Mouse (Mus musculus): Measurements from ENCODE around the gene Adora1. TPM values are rescaled to one million over a fixed set of nuclear protein-coding genes. Genes with fewer than 3 reads are reported as not detected.

Gene Adora1
- polyA plus RNA-seq, 1 experiment from 2014 or later = 2.4 TPM

GRCm38 (mm10) chr1:134168985-134169697, 66.1 kb downstream of the Adora1 start:
- POLR2A ChIA-PET = no interaction called here
- DNase-seq (ENCODE audit: low read depth, low spot score) (no peak), ATAC-seq (no peak)
- no peak for TF ChIP-seq CTCF (IDR thresholded peaks at IDR 0.05)
- CTCF ChIA-PET = interaction anchor here (1.9 kb wide), 1 partner anchor 11 kb away, joined by 5 read pairs; no protein-coding TSS in a partner anchor
- in situ Hi-C loops (cut with MboI; ENCODE audit: low pct_unique_long_range_greater_than_20kb) = no loop called here
- peaks cover 8% of the 10 kb centered on the region for H3K27me3 ChIP-seq

GRCm38 (mm10) chr1:134168567-134168966, 66.7 kb downstream of the Adora1 start:
- H3K27me3 ChIP-seq = peaks cover 8% of the 10 kb centered on the region
- ATAC-seq (no peak), DNase-seq (ENCODE audit: low read depth, low spot score) (no peak)
- POLR2A ChIA-PET = no interaction called here
- no peak for TF ChIP-seq CTCF (IDR thresholded peaks at IDR 0.05)
- in situ Hi-C loops (cut with MboI; ENCODE audit: low pct_unique_long_range_greater_than_20kb) = no loop called here
- CTCF ChIA-PET = interaction anchor here (1.9 kb wide), 1 partner anchor 12 kb away, joined by 5 read pairs; no protein-coding TSS in a partner anchor

- POLR2A ChIA-PET = no interaction called here
- CTCF ChIA-PET = interaction anchor here (1.9 kb wide), 1 partner anchor 12 kb away, joined by 5 read pairs; no protein-coding TSS in a partner anchor
- DNase-seq (ENCODE audit: low read depth, low spot score) (no peak), ATAC-seq (no peak)
- TF ChIP-seq CTCF (IDR thresholded peaks at IDR 0.05) = no peak
- in situ Hi-C loops (cut with MboI; ENCODE audit: low pct_unique_long_range_greater_than_20kb) = no loop called here
- peaks cover 8% of the 10 kb centered on the region for H3K27me3 ChIP-seq
These were observed 67.6 kb downstream of the Adora1 start for GRCm38 (mm10) chr1:134167416-134168305.

GRCm38 (mm10) chr1:134166547-134166946, 68.7 kb downstream of the Adora1 start:
- TF ChIP-seq CTCF (IDR thresholded peaks at IDR 0.05) = no peak
- no peak for ATAC-seq
- in situ Hi-C loops (cut with MboI; ENCODE audit: low pct_unique_long_range_greater_than_20kb) = no loop called here
- ChIA-PET POLR2A (no interaction called here), CTCF (no interaction called here)
- H3K27me3 ChIP-seq = no peaks in the 10 kb centered on the region
- DNase-seq (ENCODE audit: low read depth, low spot score) = no peak

- no peaks in the 10 kb centered on the region for H3K27me3 ChIP-seq
- POLR2A ChIA-PET = no interaction called here
- CTCF ChIA-PET = interaction anchor here (1.0 kb wide), 1 partner anchor 28 kb away, joined by 3 read pairs; no protein-coding TSS in a partner anchor
- TF ChIP-seq CTCF (IDR thresholded peaks at IDR 0.05) = no peak
- DNase-seq (ENCODE audit: low read depth, low spot score) (no peak), ATAC-seq (no peak)
- in situ Hi-C loops (cut with MboI; ENCODE audit: low pct_unique_long_range_greater_than_20kb) = no loop called here
These were observed 70.8 kb downstream of the Adora1 start for GRCm38 (mm10) chr1:134164454-134164853.

- POLR2A ChIA-PET = no interaction called here
- in situ Hi-C loops (cut with MboI; ENCODE audit: low pct_unique_long_range_greater_than_20kb) = no loop called here
- ATAC-seq (no peak), DNase-seq (ENCODE audit: low read depth, low spot score) (no peak)
- TF ChIP-seq CTCF (IDR thresholded peaks at IDR 0.05) = no peak
- H3K27me3 ChIP-seq = no peaks in the 10 kb centered on the region
- CTCF ChIA-PET = no interaction called here
These were observed 71.8 kb downstream of the Adora1 start for GRCm38 (mm10) chr1:134163476-134163875.

GRCm38 (mm10) chr1:134162510-134163225, 72.6 kb downstream of the Adora1 start:
- ATAC-seq (no peak), DNase-seq (ENCODE audit: low read depth, low spot score) (peak; percentile 25)
- CTCF ChIA-PET = interaction anchor here (0.6 kb wide), 1 partner anchor 75 kb away, joined by 3 read pairs; no protein-coding TSS in a partner anchor
- no peaks in the 10 kb centered on the region for H3K27me3 ChIP-seq
- in situ Hi-C loops (cut with MboI; ENCODE audit: low pct_unique_long_range_greater_than_20kb) = no loop called here
- peak; percentile 43 for TF ChIP-seq CTCF (IDR thresholded peaks at IDR 0.05)
- POLR2A ChIA-PET = interaction anchor here (0.7 kb wide), 1 partner anchor 33 kb away, joined by 6 read pairs; no protein-coding TSS in a partner anchor

GRCm38 (mm10) chr1:134161399-134161798, 73.8 kb downstream of the Adora1 start:
- DNase-seq (ENCODE audit: low read depth, low spot score) = no peak
- no peaks in the 10 kb centered on the region for H3K27me3 ChIP-seq
- in situ Hi-C loops (cut with MboI; ENCODE audit: low pct_unique_long_range_greater_than_20kb) = no loop called here
- ChIA-PET POLR2A (no interaction called here), CTCF (no interaction called here)
- no peak for ATAC-seq
- TF ChIP-seq CTCF (IDR thresholded peaks at IDR 0.05) = no peak

GRCm38 (mm10) chr1:134160404-134160803, 74.8 kb downstream of the Adora1 start:
- ChIA-PET CTCF (interaction anchor here (1.3 kb wide), 1 partner anchor 14 kb away, joined by 3 read pairs; no protein-coding TSS in a partner anchor), POLR2A (interaction anchor here (0.6 to 0.9 kb wide), 2 partner anchors 15 to 545 kb away, joined by 4 to 5 read pairs; no protein-coding TSS in a partner anchor)
- no peaks in the 10 kb centered on the region for H3K27me3 ChIP-seq
- TF ChIP-seq CTCF (IDR thresholded peaks at IDR 0.05) = no peak
- no peak for ATAC-seq
- in situ Hi-C loops (cut with MboI; ENCODE audit: low pct_unique_long_range_greater_than_20kb) = no loop called here
- no peak for DNase-seq (ENCODE audit: low read depth, low spot score)

- ChIA-PET POLR2A (no interaction called here), CTCF (interaction anchor here (1.3 to 1.5 kb wide), 3 partner anchors 8 to 90 kb away, joined by 3 to 5 read pairs (median 3); partner anchors contain the start of gene Chit1)
- no peak for DNase-seq (ENCODE audit: low read depth, low spot score)
- in situ Hi-C loops (cut with MboI; ENCODE audit: low pct_unique_long_range_greater_than_20kb) = loop anchor here (5.0 to 10.0 kb wide), 3 partner anchors 50 to 168 kb away; no protein-coding TSS in a partner anchor
- peak; percentile 61 for TF ChIP-seq CTCF (IDR thresholded peaks at IDR 0.05)
- no peak for ATAC-seq
- H3K27me3 ChIP-seq = no peaks in the 10 kb centered on the region
These were observed 80.6 kb downstream of the Adora1 start for GRCm38 (mm10) chr1:134154655-134155054.
